11 mouse cellular contexts compared by ENCODE assay signal in genomic region chr9:112117632-112118410, GRCm38 (mm10).
A peak's percentile ranks its signal among the peaks of the same experiment; 100 is the strongest.
DNase-seq lines count a peak whose midpoint lies in the region; ATAC-seq lines count a peak whose summit lies in the region.
"Had no signal": no experiment of that assay in that cellular context is flagged by ENCODE, and none has a peak within 500 bp of the region (broad histone marks: within the 10 kb centered on the region; RNA-seq: fewer than 3 reads in every experiment).

No protein-coding gene starts in this region.

- H3K27me3 ChIP-seq in kidney, embryonic 15.5 days = peaks cover 46% of the 10 kb centered on the region
- H3K27me3 ChIP-seq in embryonic facial prominence, embryonic 10.5 days (replicated peaks; ENCODE audit: low read depth, poor library complexity, severe bottlenecking) = peaks cover 48% of the 10 kb centered on the region
- H3K27me3 ChIP-seq in forebrain, embryonic 16.5 days (replicated peaks; ENCODE audit: control insufficient read depth, insufficient read depth, low read length) = no peaks in the 10 kb centered on the region
- no peaks in the 10 kb centered on the region for H3K27me3 ChIP-seq in midbrain, embryonic 11.5 days (ENCODE audit: control insufficient read depth, insufficient read depth, low read length)

- H3K27ac ChIP-seq in kidney, embryonic 15.5 days = no peak overlapping the region
- no peak overlapping the region; the same call in 1 of the 2 replicates for H3K27ac ChIP-seq in embryonic facial prominence, embryonic 10.5 days (replicated peaks)
- H3K27ac ChIP-seq in forebrain, embryonic 16.5 days (ENCODE audit: low read length) = peak overlapping the region; percentile 65
- no peak overlapping the region; the same call in 1 of the 2 replicates for H3K27ac ChIP-seq in midbrain, embryonic 11.5 days (ENCODE audit: low read depth, low read length)

- peak overlapping the region; percentile 26 for H3K4me3 ChIP-seq in kidney, embryonic 15.5 days (replicated peaks)
- H3K4me3 ChIP-seq in embryonic facial prominence, embryonic 10.5 days = peak overlapping the region; percentile 57
- peak overlapping the region; percentile 8 for H3K4me3 ChIP-seq in forebrain, embryonic 16.5 days (replicated peaks; ENCODE audit: low read length)
- H3K4me3 ChIP-seq in midbrain, embryonic 11.5 days (ENCODE audit: low read depth, low read length) = peak overlapping the region; percentile 22
- H3K4me3 ChIP-seq: myocyte had no signal

- 31% methylated on average over 15 of the region's 15 CpGs for WGBS in kidney, embryonic 15.5 days
- WGBS in embryonic facial prominence, embryonic 10.5 days = 20% methylated on average over 15 of the region's 15 CpGs
- 18% methylated on average over 15 of the region's 15 CpGs for WGBS in forebrain, embryonic 16.5 days
- WGBS in midbrain, embryonic 11.5 days = 13% methylated on average over 15 of the region's 15 CpGs

- peaks cover 13% of the 10 kb centered on the region for H3K4me1 ChIP-seq in kidney, embryonic 15.5 days
- H3K4me1 ChIP-seq in embryonic facial prominence, embryonic 10.5 days = peaks cover 16% of the 10 kb centered on the region
- H3K4me1 ChIP-seq in forebrain, embryonic 16.5 days (replicated peaks; ENCODE audit: control insufficient read depth, insufficient read depth, low read length) = peaks cover 19% of the 10 kb centered on the region
- H3K4me1 ChIP-seq in midbrain, embryonic 11.5 days (ENCODE audit: control insufficient read depth, insufficient read depth, low read length) = peaks cover 17% of the 10 kb centered on the region; the same call in 1 of the 2 replicates

- ATAC-seq in kidney, embryonic 15.5 days (replicated peaks; ENCODE audit: low FRiP score) = no peak
- ATAC-seq in forebrain, embryonic 16.5 days = no peak
- ATAC-seq in midbrain, embryonic 11.5 days (ENCODE audit: low FRiP score) = peak; percentile 25
- no peak for ATAC-seq in CD4-positive, CD25-positive, alpha-beta regulatory T cell, adult 4 months

- DNase-seq in kidney, postnatal 10 days = no peak
- DNase-seq in embryonic facial prominence, embryonic 10.5 days (ENCODE audit: low spot score) = no peak
- peak; percentile 89 for DNase-seq in midbrain, embryonic 11.5 days (ENCODE audit: low spot score, missing footprints)
- DNase-seq in adrenal gland, postnatal 25 days = no peak
- no peak for DNase-seq in left cerebral cortex, adult 8-10 months (ENCODE audit: low spot score in 2 of 2)
- DNase-seq: gastrocnemius, postnatal 25 days had no signal

- no peaks in the 10 kb centered on the region for H3K36me3 ChIP-seq in kidney, embryonic 15.5 days
- H3K36me3 ChIP-seq in embryonic facial prominence, embryonic 10.5 days (replicated peaks) = no peaks in the 10 kb centered on the region
- no peaks in the 10 kb centered on the region for H3K36me3 ChIP-seq in forebrain, embryonic 16.5 days (ENCODE audit: control insufficient read depth, insufficient read depth)
- no peaks in the 10 kb centered on the region for H3K36me3 ChIP-seq in midbrain, embryonic 11.5 days (ENCODE audit: control insufficient read depth, insufficient read depth, low read length)
- H3K36me3 ChIP-seq: G1E had no signal

- peak overlapping the region; percentile 63 for H3K4me2 ChIP-seq in kidney, embryonic 15.5 days
- H3K4me2 ChIP-seq in forebrain, embryonic 16.5 days (ENCODE audit: low read length) = peak overlapping the region; percentile 45
- H3K4me2 ChIP-seq in midbrain, embryonic 11.5 days = peak overlapping the region; percentile 52

- H3K9ac ChIP-seq in kidney, embryonic 15.5 days = no peak overlapping the region
- peak overlapping the region; percentile 16 for H3K9ac ChIP-seq in forebrain, embryonic 16.5 days (replicated peaks; ENCODE audit: low read depth, low read length)
- H3K9ac ChIP-seq in midbrain, embryonic 11.5 days (ENCODE audit: low read length) = peak overlapping the region; percentile 56; the same call in 1 of the 2 replicates

- no peaks in the 10 kb centered on the region for H3K9me3 ChIP-seq in kidney, embryonic 15.5 days (replicated peaks)
- no peaks in the 10 kb centered on the region for H3K9me3 ChIP-seq in embryonic facial prominence, embryonic 10.5 days
- no peaks in the 10 kb centered on the region for H3K9me3 ChIP-seq in forebrain, embryonic 16.5 days (ENCODE audit: control insufficient read depth, low read length)
- H3K9me3 ChIP-seq in midbrain, embryonic 11.5 days (ENCODE audit: control insufficient read depth, low read length) = no peaks in the 10 kb centered on the region
